Mouse (Mus musculus): ENCODE measurements around the gene Zfp322a.

- TF ChIP-seq POLR2A (IDR thresholded peaks at IDR 0.05; ENCODE audit: control insufficient read depth, extremely low read depth, insufficient read depth, low read length, poor library complexity) (no peak), CTCF (IDR thresholded peaks at IDR 0.05; ENCODE audit: borderline replicate concordance, control insufficient read depth, extremely low read depth, insufficient read depth, low read length, poor library complexity) (no peak)
Measured at GRCm38 (mm10) chr13:23370075-23370474, 1.1 kb upstream of the Zfp322a start.

Measured in thymus, adult 2 months (tissue).